Mouse (Mus musculus) kidney, embryonic 16.5 days (tissue): Measurements from ENCODE around the gene Nelfcd. TPM values are rescaled to one million over a fixed set of nuclear protein-coding genes. Genes with fewer than 3 reads are reported as not detected.

ENCODE experiments used
- ATAC-seq: fragments of 200-750 bp; cut with Nextera tagmentation; 2 replicates; pipeline ENCODE4 v1.8.0; 2017; ENCODE audit warnings: moderate TSS enrichment; ENCODE audit not compliant: low FRiP score, low TSS enrichment
- H3K27ac ChIP-seq: fragments of 300-500 bp; sonication (generic); 2 replicates; pipeline ENCODE4 v1.5.1; 2014; ENCODE audit warnings: low read length
- H3K27me3 ChIP-seq: fragments of 300-500 bp; sonication (generic); 2 replicates; pipeline ENCODE4 v1.6.1; 2014; ENCODE audit warnings: low read length, control low read depth, mixed read lengths; ENCODE audit not compliant: insufficient read depth
- H3K36me3 ChIP-seq: fragments of 300-500 bp; sonication (generic); 2 replicates; pipeline ENCODE4 v1.6.1; 2014; ENCODE audit warnings: low read length, control low read depth, mixed read lengths; ENCODE audit not compliant: insufficient read depth
- H3K4me1 ChIP-seq: fragments of 300-500 bp; sonication (generic); 2 replicates; pipeline ENCODE4 v1.6.1; 2014; ENCODE audit warnings: low read length, control low read depth, mixed read lengths; ENCODE audit not compliant: insufficient read depth
- H3K4me2 ChIP-seq: fragments of 300-500 bp; sonication (generic); replicated peaks from 2 replicates; pipeline ENCODE4 v1.6.1; 2014; ENCODE audit warnings: low read depth, low read length
- H3K4me3 ChIP-seq: fragments of 300-500 bp; sonication (generic); 2 replicates; pipeline ENCODE4 v1.5.1; 2014; ENCODE audit warnings: mild to moderate bottlenecking, low read length
- H3K9ac ChIP-seq: fragments of 300-500 bp; sonication (generic); replicated peaks from 2 replicates; pipeline ENCODE4 v1.6.1; 2014; ENCODE audit warnings: low read length
- H3K9me3 ChIP-seq: fragments of 300-500 bp; sonication (generic); 2 replicates; pipeline ENCODE4 v1.6.1; 2016; ENCODE audit warnings: low read length, control low read depth
- WGBS: fragments of 180-500 bp; shearing (Covaris S2); extraction: QIAGEN DNeasy Blood & Tissue Kit; methylation state at CpG from one replicate; pipeline ENCODE4 v1.1.7; 2014; 5-methylcytosine and 5-hydroxymethylcytosine counted together
- polyA plus RNA-seq: library from polyadenylated mRNA; unstranded; fragments of >200 nt; fragmentation: Nextera tagmentation; extraction: Ambion mirVana; gene quantifications from 2 replicates; pipeline ENCODE4 v1.2.1, GENCODE M21; 2015

Gene Nelfcd
- polyA plus RNA-seq, 1 experiment from 2014 or later: 132 TPM

DNA sequence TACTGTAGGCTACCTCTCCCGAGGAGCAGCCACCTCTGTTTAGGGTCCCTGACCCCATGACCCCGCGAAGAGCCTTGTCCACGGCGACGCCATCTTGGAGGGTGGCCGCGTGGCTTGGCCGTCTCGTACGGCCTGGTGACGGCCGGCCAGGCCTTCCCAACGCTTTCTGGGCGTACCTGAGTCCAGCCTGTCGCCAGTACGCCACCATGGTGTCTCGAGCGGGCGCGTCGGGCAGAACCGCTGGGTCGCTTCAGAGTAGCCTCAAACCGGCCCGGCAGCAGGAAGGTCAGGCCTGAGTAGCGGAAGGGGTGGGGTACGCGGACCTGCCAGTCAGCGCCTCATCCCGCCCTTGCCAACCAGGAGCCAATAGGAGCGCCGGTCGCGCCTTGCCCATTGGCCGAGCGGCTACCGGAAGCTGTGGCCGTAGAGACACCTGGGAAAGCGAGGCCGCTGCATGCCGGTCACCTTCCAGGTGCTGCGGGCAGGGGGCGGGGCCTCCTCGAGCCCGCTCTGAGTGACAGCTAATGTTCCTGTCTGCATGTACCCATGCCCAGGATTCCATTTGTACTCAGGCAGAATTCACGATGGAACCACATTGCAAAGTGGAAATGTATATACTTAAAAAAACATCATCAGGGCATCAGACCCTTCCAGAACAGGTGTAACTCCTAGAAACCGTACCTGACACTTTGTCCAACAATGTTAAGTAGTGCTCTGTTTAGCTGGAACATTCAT is 48.4 kb downstream of the Nelfcd start, which contains the start of gene Atp5e:
TSS of gene Atp5e (minus strand) at position 317 of the 735 bp plus-strand sequence.
- H3K9me3 ChIP-seq: no peaks in the 10 kb centered on the region
- WGBS: 2% methylated on average over 48 of the region's 48 CpGs
- peak within 1 kb of the TSS; percentile 76 for H3K4me3 ChIP-seq
- H3K27me3 ChIP-seq: no peaks in the 10 kb centered on the region
- H3K9ac ChIP-seq: peak within 1 kb of the TSS; percentile 91
- peak within 1 kb of the TSS; percentile 77 for H3K4me2 ChIP-seq
- H3K4me1 ChIP-seq: peaks cover 10% of the 10 kb centered on the region
- peaks cover 47% of the 10 kb centered on the region for H3K36me3 ChIP-seq
- peak; percentile 100 for ATAC-seq
- H3K27ac ChIP-seq: peak within 1 kb of the TSS; percentile 76

DNA sequence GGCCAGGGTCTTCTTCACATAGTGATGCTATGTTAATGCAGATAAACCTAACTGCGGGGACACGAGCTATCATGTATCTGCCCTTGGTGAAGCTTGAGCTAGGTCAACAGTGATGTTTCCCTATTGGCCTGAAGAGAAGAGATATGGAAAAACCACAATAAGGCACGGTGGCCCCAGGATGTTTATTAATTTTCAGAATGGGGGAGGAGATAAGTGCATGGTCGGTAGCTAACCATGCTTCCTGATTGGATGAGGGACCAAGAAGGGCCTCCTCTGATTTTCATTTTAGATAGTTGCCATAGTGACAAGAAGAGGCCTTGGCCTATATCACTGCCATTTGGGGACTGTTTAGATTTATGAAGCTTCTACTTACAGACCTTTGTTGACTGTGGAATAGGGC is 54.7 kb downstream of the Nelfcd start:
- Histone ChIP-seq H3K9ac (no peak overlapping the region), H3K27ac (no peak overlapping the region), H3K4me3 (no peak overlapping the region), H3K9me3 (no peaks in the 10 kb centered on the region), H3K4me1 (peaks cover 22% of the 10 kb centered on the region), H3K36me3 (peaks cover 24% of the 10 kb centered on the region), H3K27me3 (no peaks in the 10 kb centered on the region), H3K4me2 (no peak overlapping the region)
- WGBS: 76% methylated on average over 4 of the region's 4 CpGs
- no peak for ATAC-seq

DNA sequence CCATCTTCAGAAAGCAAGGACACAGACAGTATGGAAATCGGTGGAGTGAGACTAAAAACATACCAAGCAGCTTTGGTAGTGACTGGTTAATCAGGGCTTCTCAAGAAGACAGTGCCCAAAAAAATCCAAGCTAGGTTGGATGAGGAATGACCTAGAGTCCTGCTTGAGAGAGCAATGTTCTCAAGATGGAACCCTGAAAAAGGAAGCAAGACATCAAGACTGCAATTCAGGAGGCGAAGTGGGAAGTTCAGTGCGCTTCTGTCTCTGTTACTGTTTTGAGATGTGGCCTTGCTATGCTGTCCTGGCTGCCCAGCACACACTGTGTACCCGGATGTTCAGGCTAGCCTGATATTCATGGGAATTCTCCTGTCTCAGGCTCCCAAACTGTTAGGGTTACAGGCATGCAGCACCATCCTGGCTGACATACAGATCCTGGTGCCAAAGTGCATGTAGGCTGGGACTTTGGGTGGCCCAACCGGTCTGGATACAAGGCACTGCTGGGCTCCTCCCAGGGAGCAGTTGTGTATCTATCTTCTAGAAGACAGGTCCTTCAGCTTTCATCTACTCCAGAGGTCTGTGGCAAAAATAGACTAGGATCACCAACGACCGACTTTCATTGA is 55.3 kb downstream of the Nelfcd start:
- no peak overlapping the region for H3K4me3 ChIP-seq

DNA sequence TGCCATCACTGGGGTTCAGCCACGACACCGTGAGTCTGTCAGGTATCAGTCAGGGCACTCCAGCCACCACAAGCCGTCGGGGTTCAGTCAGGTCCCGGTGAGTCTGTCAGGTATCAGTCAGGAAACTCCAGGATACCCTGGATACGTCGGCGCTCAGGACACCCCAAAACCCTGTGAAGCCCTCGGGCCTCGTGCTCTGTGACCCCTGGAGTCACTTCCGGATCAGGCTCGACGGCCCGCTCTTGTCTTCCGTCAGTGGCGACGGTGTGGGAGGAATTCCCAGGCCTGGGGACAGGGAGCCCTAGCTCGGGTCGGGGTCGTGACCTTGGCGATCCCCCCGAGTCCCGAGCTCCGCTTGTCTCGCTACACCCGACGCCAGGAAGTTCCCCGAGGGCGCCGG is 56.8 kb downstream of the Nelfcd start:
- H3K4me2 ChIP-seq: peak overlapping the region; percentile 57
- H3K9me3 ChIP-seq: no peaks in the 10 kb centered on the region
- no peaks in the 10 kb centered on the region for H3K27me3 ChIP-seq
- WGBS: 9% methylated on average over 30 of the region's 30 CpGs
- H3K4me1 ChIP-seq: peaks cover 22% of the 10 kb centered on the region
- peaks cover 13% of the 10 kb centered on the region for H3K36me3 ChIP-seq
- H3K4me3 ChIP-seq: peak overlapping the region; percentile 63
- peak overlapping the region; percentile 48 for H3K27ac ChIP-seq
- ATAC-seq: peak; percentile 47
- peak overlapping the region; percentile 76 for H3K9ac ChIP-seq

More for the DNA sequence above, 55.3 kb downstream of the Nelfcd start:
- Histone ChIP-seq H3K9ac (no peak overlapping the region), H3K36me3 (peaks cover 21% of the 10 kb centered on the region), H3K27me3 (no peaks in the 10 kb centered on the region), H3K4me1 (peaks cover 22% of the 10 kb centered on the region), H3K4me2 (no peak overlapping the region), H3K9me3 (no peaks in the 10 kb centered on the region), H3K27ac (no peak overlapping the region)
- no peak for ATAC-seq
- 93% methylated on average over 7 of the region's 7 CpGs for WGBS

DNA sequence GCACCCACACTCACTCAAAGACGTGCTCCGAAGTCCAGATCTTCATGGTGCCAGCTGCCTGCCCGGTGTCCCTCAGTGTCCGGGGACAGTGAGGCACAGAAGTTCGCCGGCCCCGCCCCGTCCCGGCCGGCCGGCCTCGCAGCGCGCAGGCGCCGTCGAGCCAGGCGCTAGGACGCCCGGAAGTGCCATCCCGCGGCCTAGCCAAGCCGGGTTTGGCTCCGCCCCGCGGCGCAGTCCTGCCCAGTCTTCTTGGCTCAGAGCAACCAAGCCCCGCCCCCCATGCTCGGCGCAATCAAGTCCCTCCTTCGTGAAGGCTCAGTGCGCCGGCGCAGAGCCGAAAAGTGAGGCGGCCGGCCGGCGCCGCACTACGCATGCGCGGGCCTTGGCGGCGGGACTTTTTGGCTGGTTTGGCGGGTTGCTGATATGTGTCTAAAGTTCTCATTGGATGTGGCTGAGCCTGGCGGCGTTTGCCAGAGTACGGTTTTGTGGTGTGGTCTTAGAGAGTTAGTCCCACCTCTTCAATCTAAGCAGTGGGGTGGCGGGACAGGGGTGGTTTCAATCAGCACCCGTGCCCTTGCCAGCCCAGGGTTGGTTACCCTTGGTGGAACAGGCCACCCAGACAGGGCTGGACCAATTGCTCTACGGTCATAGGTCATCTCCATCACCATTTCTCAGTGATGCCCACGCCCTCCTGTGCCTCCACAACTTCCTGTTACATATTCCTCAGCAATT is 57.4 kb downstream of the Nelfcd start, which contains the start of gene Prelid3b:
TSS of gene Prelid3b (minus strand) at position 264 of the 732 bp plus-strand sequence.
- H3K9me3 ChIP-seq: no peaks in the 10 kb centered on the region
- peak within 1 kb of the TSS; percentile 48 for H3K27ac ChIP-seq
- peaks cover 22% of the 10 kb centered on the region for H3K4me1 ChIP-seq
- H3K4me2 ChIP-seq: peak within 1 kb of the TSS; percentile 57
- no peaks in the 10 kb centered on the region for H3K27me3 ChIP-seq
- H3K36me3 ChIP-seq: peaks cover 12% of the 10 kb centered on the region
- peak; percentile 98 for ATAC-seq
- peak within 1 kb of the TSS; percentile 76 for H3K9ac ChIP-seq
- H3K4me3 ChIP-seq: peak within 1 kb of the TSS; percentile 63
- under 1% methylated on average over 53 of the region's 53 CpGs for WGBS

DNA sequence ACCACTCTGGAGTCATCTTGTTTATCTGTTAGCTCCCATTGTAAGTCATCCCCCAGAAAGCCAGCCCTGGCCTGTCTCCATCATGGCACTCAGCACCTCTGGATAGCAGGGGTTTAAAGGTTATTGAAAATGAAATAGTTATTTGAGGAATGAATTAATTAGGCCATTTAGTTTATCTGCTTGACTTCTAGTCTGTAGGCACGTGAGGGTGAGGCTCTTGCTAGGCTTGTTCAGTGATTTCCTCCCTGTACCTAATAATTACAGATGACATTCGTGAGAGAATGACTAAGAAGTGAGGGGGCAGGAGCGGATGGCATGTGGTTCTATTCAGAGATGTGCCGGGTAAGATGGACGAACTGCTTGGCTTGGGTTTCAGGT is 57.9 kb downstream of the Nelfcd start:
- H3K4me1 ChIP-seq: peaks cover 22% of the 10 kb centered on the region
- H3K4me2 ChIP-seq: peak overlapping the region; percentile 57
- WGBS: 73% methylated on average over 5 of the region's 5 CpGs
- peak overlapping the region; percentile 63 for H3K4me3 ChIP-seq
- H3K9me3 ChIP-seq: no peaks in the 10 kb centered on the region
- peaks cover 9% of the 10 kb centered on the region for H3K36me3 ChIP-seq
- no peak for ATAC-seq
- peak overlapping the region; percentile 61 for H3K9ac ChIP-seq
- H3K27ac ChIP-seq: no peak overlapping the region
- no peaks in the 10 kb centered on the region for H3K27me3 ChIP-seq

Other genes starting within 250 kb of the Nelfcd start
- 743 and 1,325 TPM in 2 replicates for gene Gnas, start 131.5 kb upstream of the Nelfcd start, polyA plus RNA-seq
- 18.2 and 28.2 TPM in 2 replicates for gene Gm20721, start 69.1 kb upstream of the Nelfcd start, polyA plus RNA-seq
- 153 and 173 TPM in 2 replicates for gene Ctsz, start 23.2 kb downstream of the Nelfcd start, polyA plus RNA-seq
- 1.7 and 2.7 TPM in 2 replicates for gene Tubb1, start 34.9 kb downstream of the Nelfcd start, polyA plus RNA-seq
- 700 and 708 TPM in 2 replicates for gene Atp5e, start 48.3 kb downstream of the Nelfcd start, polyA plus RNA-seq
- 113 and 115 TPM in 2 replicates for gene Prelid3b, start 57.3 kb downstream of the Nelfcd start, polyA plus RNA-seq
- 0.02 TPM in 1 of 2 replicates, not detected in the other for gene Zfp831, start 227.7 kb downstream of the Nelfcd start, polyA plus RNA-seq